Mouse (Mus musculus) limb, embryonic 14.5 days (tissue): Measurements from ENCODE around the gene Pp2d1. TPM values are rescaled to one million over a fixed set of nuclear protein-coding genes. Genes with fewer than 3 reads are reported as not detected.
"Not testable (repeated sequence)": the region's sequence is repeated elsewhere in the genome, so short reads cannot be mapped to it uniquely, and the experiment has no call there.

ENCODE experiments used
- ATAC-seq: fragments of 200-750 bp; cut with Nextera tagmentation; 2 replicates; pipeline ENCODE4 v1.8.0; 2017; ENCODE audit warnings: low read depth, moderate number of reproducible peaks, moderate TSS enrichment; ENCODE audit not compliant: low FRiP score
- DNase-seq: peaks from one replicate; pipeline ENCODE4 v3.0.0-alpha.2; 2015; ENCODE audit warnings: low spot score
- H3K27ac ChIP-seq: fragments of 300-500 bp; sonication (generic); replicated peaks from 2 replicates; pipeline ENCODE4 v1.5.1; 2014; ENCODE audit warnings: low read depth, mild to moderate bottlenecking, low read length, moderate library complexity, mixed read lengths
- H3K27me3 ChIP-seq: fragments of 300-500 bp; sonication (generic); 2 replicates; pipeline ENCODE4 v1.6.1; 2014; ENCODE audit warnings: low read length, mixed read lengths; ENCODE audit not compliant: control insufficient read depth, insufficient read depth
- H3K36me3 ChIP-seq: fragments of 300-500 bp; sonication (generic); 2 replicates; pipeline ENCODE4 v1.6.1; 2014; ENCODE audit warnings: mild to moderate bottlenecking, low read length, moderate library complexity, mixed read lengths; ENCODE audit not compliant: control insufficient read depth, insufficient read depth
- H3K4me1 ChIP-seq: fragments of 300-500 bp; sonication (generic); 2 replicates; pipeline ENCODE4 v1.6.1; 2014; ENCODE audit warnings: antibody characterized with exemption, low read length, mixed read lengths; ENCODE audit not compliant: control insufficient read depth, insufficient read depth
- H3K4me2 ChIP-seq: fragments of 300-500 bp; sonication (generic); replicated peaks from 2 replicates; pipeline ENCODE4 v1.6.1; 2014; ENCODE audit warnings: low read depth, mild to moderate bottlenecking, low read length, moderate library complexity; ENCODE audit not compliant: severe bottlenecking
- H3K4me3 ChIP-seq: fragments of 300-500 bp; sonication (generic); replicated peaks from 2 replicates; pipeline ENCODE4 v1.5.1; 2014; ENCODE audit warnings: low read length
- H3K9ac ChIP-seq: fragments of 300-500 bp; sonication (generic); 2 replicates; pipeline ENCODE4 v1.6.1; 2014; ENCODE audit warnings: mild to moderate bottlenecking, low read depth, low read length, moderate library complexity; ENCODE audit not compliant: severe bottlenecking
- H3K9me3 ChIP-seq: fragments of 300-500 bp; sonication (generic); 2 replicates; pipeline ENCODE4 v1.6.1; 2016; ENCODE audit warnings: low read length; ENCODE audit not compliant: control insufficient read depth
- POLR2A ChIP-seq: fragments of 200-500 bp; IDR thresholded peaks from 2 replicates; pipeline ENCODE4 v1.8.0; 2012; ENCODE audit warnings: inconsistent platforms, mild to moderate bottlenecking, moderate library complexity, borderline replicate concordance; ENCODE audit not compliant: insufficient read depth, insufficient read length; ENCODE audit errors: extremely low read depth
- WGBS: fragments of 180-500 bp; shearing (Covaris S2); extraction: QIAGEN DNeasy Blood & Tissue Kit; methylation state at CpG from one replicate; pipeline ENCODE4 v1.1.7; 2014; 5-methylcytosine and 5-hydroxymethylcytosine counted together
- polyA plus RNA-seq, 2 experiments: library from polyadenylated mRNA; depleted of rRNA in 1 of 2; stranded (reverse) in 1 of 2; unstranded in 1 of 2; fragments of >200 nt; fragmentation: Nextera tagmentation in 1 of 2; extraction: Ambion mirVana in 1 of 2; gene quantifications; 2 replicates each; pipeline versions ENCODE4 v1.2.1 to v1.2.3; 2012 to 2014

The Pp2d1 gene
- polyA plus RNA-seq, 2 experiments = 0.45 TPM; not detected in 1

- no peaks in the 10 kb centered on the region for H3K9me3 ChIP-seq
- no peak overlapping the region for H3K4me2 ChIP-seq
- ATAC-seq = no peak
- peaks cover 10% of the 10 kb centered on the region; the same call in 1 of the 2 replicates for H3K4me1 ChIP-seq
- no peaks in the 10 kb centered on the region for H3K27me3 ChIP-seq
- H3K9ac ChIP-seq = no peak overlapping the region
- no peak for DNase-seq
- no peak overlapping the region for H3K4me3 ChIP-seq
- no peak for TF ChIP-seq POLR2A
- no peaks in the 10 kb centered on the region for H3K36me3 ChIP-seq
- 67% methylated on average over 5 of the region's 5 CpGs for WGBS
- no peak overlapping the region for H3K27ac ChIP-seq
Measured at GRCm38 (mm10) chr17:53577754-53578153, 38.5 kb upstream of the Pp2d1 start.

GRCm38 (mm10) chr17:53577151-53577550, 37.9 kb upstream of the Pp2d1 start:
- TF ChIP-seq POLR2A = no peak
- Histone ChIP-seq H3K9ac (no peak overlapping the region), H3K4me2 (no peak overlapping the region), H3K4me1 (peaks cover 10% of the 10 kb centered on the region; the same call in 1 of the 2 replicates), H3K27me3 (no peaks in the 10 kb centered on the region), H3K4me3 (no peak overlapping the region), H3K9me3 (no peaks in the 10 kb centered on the region), H3K27ac (no peak overlapping the region), H3K36me3 (no peaks in the 10 kb centered on the region)
- WGBS = 80% methylated on average over 2 of the region's 2 CpGs
- DNase-seq = no peak
- ATAC-seq = no peak

GRCm38 (mm10) chr17:53573019-53573556, 33.8 kb upstream of the Pp2d1 start:
- 53% methylated on average over 4 of the region's 4 CpGs for WGBS

GRCm38 (mm10) chr17:53570932-53571331, 31.7 kb upstream of the Pp2d1 start:
- not testable (repeated sequence) for H3K9ac ChIP-seq, DNase-seq, H3K4me2 ChIP-seq, ATAC-seq, H3K36me3 ChIP-seq, H3K27ac ChIP-seq, H3K27me3 ChIP-seq, H3K4me3 ChIP-seq, H3K9me3 ChIP-seq
- WGBS = 89% methylated on average over 5 of the region's 5 CpGs
- H3K4me1 ChIP-seq = peaks cover 20% of the 10 kb centered on the region

More at GRCm38 (mm10) chr17:53573019-53573556, 33.8 kb upstream of the Pp2d1 start:
- H3K4me1 ChIP-seq = peaks cover 20% of the 10 kb centered on the region
- H3K36me3 ChIP-seq = no peaks in the 10 kb centered on the region
- no peak overlapping the region for H3K4me2 ChIP-seq
- no peak overlapping the region for H3K27ac ChIP-seq
- TF ChIP-seq POLR2A = no peak
- ATAC-seq (no peak), DNase-seq (no peak)
- H3K9ac ChIP-seq = no peak overlapping the region
- H3K27me3 ChIP-seq = no peaks in the 10 kb centered on the region
- no peak overlapping the region for H3K4me3 ChIP-seq
- H3K9me3 ChIP-seq = no peaks in the 10 kb centered on the region

- ATAC-seq = no peak
- no peaks in the 10 kb centered on the region for H3K27me3 ChIP-seq
- no peak overlapping the region for H3K4me3 ChIP-seq
Measured at GRCm38 (mm10) chr17:53570361-53570875, 31.2 kb upstream of the Pp2d1 start.

GRCm38 (mm10) chr17:53569829-53570228, 30.6 kb upstream of the Pp2d1 start:
- DNase-seq = peak; percentile 62
- Histone ChIP-seq H3K36me3 (no peaks in the 10 kb centered on the region), H3K27me3 (no peaks in the 10 kb centered on the region), H3K9ac (no peak overlapping the region), H3K4me3 (no peak overlapping the region), H3K4me2 (peak overlapping the region; percentile 32; the same call in 1 of the 2 replicates), H3K4me1 (peaks cover 22% of the 10 kb centered on the region), H3K27ac (no peak overlapping the region), H3K9me3 (no peaks in the 10 kb centered on the region)
- ATAC-seq = no peak
- TF ChIP-seq POLR2A = no peak
- 29% methylated on average over 6 of the region's 6 CpGs for WGBS

More at GRCm38 (mm10) chr17:53570361-53570875, 31.2 kb upstream of the Pp2d1 start:
- H3K36me3 ChIP-seq = no peaks in the 10 kb centered on the region
- H3K9me3 ChIP-seq = no peaks in the 10 kb centered on the region
- H3K4me1 ChIP-seq = peaks cover 22% of the 10 kb centered on the region
- H3K4me2 ChIP-seq = no peak overlapping the region
- DNase-seq = no peak
- no peak overlapping the region for H3K9ac ChIP-seq
- TF ChIP-seq POLR2A = no peak
- no peak overlapping the region for H3K27ac ChIP-seq
- WGBS = 50% methylated on average over 10 of the region's 10 CpGs
